Mouse (Mus musculus) lung, postnatal 14 days (tissue): ENCODE measurements at regions not wholly inside any gene's neighbourhood (a gene's known extent, or its start where the extent isn't known, plus 50 kb on each side); places are given as distances from the start of the nearest gene placed in this dataset.
A peak's percentile ranks its signal among the peaks of the same experiment; 100 is the strongest.

ENCODE experiments used
- DNase-seq: peaks from one replicate; pipeline ENCODE4 v3.0.0; 2021

DNA sequence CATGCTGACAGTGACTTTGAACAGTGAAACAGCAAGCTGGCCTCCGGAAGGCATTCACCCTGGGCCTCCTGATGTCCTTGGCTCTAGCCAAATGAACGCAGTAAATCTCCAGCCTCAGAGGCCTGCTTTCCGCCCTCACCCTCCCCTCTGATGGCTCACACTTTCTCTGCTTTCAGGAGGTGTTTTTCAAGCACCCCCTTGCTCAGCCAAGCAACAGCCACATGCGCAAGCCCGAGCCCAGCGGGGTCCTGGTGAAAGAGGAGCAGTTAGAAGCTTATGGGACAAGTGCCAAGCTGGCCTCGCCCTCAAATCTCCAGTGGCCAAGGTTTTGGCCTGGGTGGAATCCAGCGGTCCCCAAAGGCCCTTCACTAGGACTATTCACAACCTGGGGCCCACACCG is 109.6 kb upstream of the Zbtb40 start:
- DNase-seq: no peak

DNA sequence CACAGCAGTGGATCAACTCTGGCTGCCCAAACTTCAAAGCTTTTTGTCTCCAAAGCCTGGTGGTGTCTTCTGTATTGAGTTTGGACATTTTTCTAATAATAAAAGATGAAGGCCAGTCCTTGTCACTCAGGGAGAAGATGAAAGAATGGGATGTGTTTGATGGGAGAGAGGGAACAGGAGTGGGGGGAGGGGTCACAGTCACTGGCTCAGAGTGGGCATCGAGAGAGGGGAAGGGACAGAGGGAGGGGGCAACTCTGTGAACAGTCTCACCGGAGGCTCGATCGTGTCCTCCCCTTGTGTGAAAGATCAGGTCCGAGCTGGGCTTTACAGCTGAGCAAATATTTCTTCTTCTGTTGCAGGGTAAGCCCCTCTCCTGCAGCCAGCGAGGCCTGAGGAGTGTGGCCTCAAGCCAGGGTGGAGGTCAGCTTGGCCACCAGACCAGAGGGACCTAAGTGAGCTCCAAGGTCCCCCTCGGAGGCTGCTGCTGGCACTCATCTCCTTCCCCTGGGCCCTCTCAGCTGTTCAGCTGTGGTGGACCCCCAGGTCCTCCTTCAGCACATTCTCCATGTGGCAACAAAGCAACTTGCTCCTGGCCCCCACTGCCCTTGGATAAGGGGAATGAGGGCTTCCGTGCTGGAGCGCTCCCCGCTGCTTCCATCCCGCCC is 108.0 kb upstream of the Zbtb40 start:
- no peak for DNase-seq

DNA sequence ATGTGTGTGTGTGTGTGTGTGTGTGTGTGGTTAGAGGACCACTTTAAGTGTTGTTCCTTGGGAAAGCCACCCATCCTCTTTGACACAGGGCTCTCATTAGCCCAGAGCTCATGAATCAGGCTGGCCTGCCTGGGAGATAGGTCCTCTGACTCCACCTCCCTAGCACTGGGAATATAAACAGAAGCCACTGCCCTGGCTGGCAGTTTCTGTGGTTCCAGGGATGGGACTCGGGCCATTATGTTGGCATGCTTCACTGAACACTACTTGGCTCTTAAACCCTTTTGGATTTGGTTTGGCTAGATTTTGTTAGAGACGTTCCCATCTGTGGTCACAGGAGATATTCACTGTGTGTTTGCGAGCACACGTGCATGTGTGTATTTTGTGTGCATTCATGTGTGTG is 100.2 kb upstream of the Zbtb40 start:
- DNase-seq: no peak

DNA sequence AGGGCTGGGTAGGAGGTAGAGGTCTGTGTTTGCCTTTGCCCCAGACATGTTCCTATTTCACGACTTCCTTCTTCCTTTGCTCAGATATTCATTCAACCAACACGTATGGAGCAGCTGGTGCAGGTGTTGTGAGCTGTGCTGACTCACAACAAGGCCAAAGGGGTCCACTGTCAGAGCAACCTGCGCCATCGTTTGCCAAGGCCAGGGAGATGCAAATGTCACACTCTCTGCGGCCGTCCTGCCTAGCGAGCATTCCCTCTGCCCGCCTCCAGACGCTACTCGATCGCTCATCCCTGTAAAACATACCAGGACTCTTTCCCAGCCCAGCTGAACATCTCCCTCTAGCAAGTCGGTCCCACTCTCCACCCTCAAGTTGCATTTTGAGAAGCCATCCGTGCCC is 99.2 kb upstream of the Zbtb40 start:
- no peak for DNase-seq

DNA sequence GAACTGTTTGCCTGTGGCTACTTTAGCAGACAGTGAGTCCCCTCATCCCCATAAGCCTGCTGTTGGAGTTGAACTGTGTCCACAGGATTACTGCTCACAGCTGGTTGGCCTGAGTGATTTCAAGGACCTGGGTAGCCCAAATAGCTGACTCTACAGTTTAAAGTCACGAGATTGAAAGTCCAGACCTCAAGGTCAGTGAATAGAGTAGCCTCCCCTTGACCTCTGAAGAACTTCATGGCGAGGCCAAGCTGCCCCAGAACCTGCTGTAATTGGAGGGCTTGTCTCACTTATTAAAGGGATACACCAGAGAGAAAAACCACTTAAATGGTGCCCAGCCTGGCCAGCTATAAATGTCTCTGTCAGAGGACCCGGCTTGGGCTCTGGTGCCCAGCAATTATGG is 97.7 kb upstream of the Zbtb40 start:
- no peak for DNase-seq

DNA sequence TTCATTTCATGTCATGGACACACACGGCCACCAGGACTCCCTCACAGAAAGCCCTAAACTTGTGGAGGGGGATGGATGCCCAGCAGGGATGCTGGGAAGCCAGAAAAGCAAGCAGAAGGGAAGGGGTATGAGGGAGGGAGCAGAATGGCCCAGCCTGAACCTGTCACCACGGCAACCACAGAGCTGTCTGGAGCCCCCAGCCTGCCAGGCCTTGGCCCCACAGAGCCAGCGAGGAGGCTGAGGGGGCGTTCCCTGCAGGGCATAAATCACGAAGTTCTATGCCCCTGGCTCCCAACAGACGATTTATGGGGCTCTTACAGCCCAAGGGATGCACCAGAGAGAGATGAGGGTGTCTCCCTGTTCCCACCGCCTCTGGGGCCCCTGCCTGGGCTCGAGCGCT is 93.7 kb upstream of the Zbtb40 start:
- DNase-seq: no peak

DNA sequence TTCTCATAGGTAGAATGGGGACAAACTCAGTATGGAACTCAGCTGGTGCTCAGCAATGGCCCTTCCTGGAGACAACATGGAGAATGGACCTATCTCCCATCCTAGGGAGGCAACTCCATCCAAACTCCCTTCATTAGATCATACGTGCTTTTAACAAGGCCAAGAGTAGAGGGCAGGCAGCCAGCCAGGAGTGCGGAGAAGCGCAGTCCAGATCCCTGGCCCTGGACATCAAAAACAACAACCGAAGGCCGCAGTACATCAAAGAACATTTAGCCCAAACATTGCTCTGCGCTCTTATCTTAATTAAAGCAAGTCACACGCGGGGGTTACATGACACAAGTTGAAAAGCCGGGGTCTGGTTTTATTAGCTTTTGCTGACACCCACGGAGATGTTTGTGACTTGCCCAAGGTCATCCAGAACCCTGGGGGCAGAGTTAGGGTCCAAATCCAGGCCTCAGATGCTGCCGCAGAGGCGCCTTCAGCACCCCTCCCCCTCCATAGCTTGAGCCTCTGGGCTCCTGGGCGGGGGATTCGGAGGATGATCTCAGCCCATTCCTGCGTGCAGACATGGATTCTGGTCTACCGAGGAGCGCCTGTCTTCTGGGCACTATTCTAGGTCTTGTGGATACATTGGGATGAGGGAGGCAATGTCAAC is 90.6 kb upstream of the Zbtb40 start:
- DNase-seq: no peak

DNA sequence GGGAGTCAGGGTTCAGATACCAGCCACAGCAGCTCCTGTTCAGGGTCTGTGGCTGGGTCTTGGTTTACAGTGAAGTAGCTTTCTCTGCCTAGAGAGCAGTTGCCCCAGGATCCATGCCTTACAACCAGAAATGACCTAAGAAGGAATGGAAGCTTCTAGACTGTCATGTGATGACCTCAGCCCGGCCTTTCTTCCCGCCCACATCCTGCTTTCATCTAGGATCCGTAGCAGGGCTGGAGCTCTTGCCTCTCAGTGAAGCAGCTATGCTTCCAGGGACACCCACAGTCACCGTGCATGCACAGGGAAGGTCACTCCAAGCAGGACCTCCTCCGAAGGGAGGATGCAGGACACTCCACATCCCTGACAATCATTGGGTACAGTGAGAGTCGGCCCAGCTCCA is 89.5 kb upstream of the Zbtb40 start:
- DNase-seq: no peak

DNA sequence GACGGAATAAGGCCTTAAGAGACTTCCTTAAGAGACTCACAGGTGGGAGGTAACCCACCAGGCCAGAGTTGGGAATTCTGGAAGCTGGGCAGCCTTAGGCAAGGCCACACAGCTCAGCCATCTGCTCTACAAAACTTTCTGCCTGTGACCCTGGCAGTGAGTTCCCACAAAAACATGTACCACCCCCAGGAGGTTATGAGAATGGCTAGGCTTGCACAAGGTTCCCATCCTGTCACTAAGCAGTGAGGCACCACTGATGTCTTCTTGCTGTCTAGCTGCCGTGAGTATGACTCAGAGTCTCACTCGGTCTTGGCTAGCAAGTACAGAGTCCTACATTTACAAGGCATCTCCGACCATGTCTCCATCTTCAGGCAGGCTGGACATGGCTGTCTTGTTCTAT is 87.7 kb upstream of the Zbtb40 start:
- no peak for DNase-seq

DNA sequence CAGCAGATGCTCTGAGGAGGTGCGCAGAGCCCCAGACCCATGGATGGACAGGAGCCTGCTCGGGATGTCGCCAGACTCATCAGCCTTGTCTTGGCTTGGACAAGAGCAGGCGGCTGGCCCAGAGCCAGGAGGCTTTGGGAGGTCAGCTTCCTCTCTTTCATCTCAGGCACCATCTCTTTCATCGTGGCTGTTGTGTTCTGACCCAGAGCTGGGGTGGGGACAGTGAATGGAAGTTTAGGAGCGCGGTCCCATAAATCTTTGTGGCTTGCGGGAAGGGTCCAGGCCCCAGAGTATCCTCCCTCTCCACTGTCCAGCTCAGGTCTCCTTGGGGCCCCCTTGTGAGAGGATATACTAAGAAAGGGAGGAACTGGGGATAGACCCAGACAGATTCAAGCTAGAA is 87.2 kb upstream of the Zbtb40 start:
- DNase-seq: peak; percentile 74

DNA sequence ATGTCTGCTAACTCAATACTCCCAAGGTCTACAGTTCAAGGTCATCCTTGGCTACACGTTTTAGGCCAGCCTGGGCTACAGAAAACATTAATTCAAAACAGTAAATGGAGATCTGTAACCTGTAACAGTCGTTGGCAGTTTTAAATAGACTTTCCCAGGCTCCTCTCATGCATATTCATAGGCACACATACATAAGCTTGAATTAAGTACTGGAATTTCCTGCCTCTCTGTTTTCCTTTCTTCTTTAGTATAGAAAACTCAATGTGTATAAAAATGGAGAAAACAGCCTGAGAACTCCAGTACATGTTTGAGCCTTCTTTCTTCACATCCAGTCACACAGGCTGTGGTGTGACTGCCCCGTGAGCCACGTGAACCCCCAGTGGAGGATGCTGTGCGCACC is 86.0 kb upstream of the Zbtb40 start:
- DNase-seq: no peak

DNA sequence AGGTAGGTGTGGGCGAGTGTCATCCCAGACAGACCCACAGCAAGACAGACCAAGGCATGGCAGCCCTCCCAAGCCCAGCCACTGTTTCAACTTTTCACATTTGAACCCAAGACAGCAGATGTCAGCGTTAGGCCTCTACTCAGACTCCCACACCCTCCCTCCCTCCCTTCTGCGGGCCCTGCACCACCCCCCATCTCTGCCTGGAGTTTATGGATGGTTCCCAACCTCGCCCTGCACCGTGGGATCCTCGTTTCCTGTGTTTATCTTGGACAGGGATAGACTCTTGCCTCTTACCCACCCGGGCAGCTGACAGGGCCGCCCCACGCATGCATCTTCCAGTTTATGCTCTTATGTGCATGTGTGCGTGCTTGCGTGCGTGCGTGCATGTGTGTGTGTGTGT is 85.2 kb upstream of the Zbtb40 start:
- peak; percentile 47 for DNase-seq

DNA sequence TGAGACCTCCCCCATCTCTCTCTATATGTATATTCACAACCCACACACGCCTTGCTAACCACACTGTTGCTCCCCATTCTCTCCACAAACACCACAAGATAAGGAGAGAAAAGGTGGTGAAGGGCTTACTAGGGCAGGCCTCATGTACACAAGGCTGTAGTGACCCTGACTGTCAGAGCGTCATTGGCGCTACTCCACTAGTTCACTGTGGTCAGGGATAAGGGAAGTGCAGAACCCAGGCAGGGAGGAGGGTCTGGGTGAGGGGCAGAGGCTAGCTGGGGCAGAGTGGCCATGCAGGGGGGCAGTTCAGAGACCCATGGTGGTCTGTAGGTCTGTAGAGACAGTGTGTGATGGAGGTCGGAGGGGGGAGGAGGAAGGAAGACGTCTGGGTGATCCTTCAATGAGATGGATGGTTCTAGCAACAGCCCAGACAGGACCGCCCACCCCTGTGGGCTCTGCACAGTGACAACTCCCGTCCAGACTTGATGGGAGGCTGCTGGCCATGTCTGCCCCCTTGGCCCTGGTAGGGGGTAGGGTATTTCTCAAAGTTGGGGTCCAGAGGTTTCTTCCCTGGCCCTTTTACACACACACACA is 82.1 kb upstream of the Zbtb40 start:
- DNase-seq: no peak

DNA sequence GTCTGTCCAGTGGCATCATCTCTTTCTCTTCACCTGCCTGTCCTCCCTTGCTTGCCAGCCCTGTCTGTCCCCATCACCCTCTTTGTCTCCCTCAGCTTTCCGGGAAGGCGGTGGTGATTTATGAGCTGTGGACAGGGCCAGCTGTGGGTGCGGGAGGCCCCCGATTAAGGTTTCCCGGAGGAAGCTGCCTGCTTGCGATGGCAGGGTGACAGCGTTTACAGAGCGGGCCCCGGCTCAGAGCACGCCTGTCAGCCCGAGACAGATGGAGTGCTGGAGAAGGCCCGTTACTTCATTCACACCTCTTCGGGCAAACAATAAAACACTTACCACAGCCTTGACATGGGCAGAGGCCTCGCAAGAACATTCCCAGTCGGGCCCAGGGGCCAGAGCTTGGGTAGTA is 79.6 kb upstream of the Zbtb40 start:
- peak; percentile 36 for DNase-seq

DNA sequence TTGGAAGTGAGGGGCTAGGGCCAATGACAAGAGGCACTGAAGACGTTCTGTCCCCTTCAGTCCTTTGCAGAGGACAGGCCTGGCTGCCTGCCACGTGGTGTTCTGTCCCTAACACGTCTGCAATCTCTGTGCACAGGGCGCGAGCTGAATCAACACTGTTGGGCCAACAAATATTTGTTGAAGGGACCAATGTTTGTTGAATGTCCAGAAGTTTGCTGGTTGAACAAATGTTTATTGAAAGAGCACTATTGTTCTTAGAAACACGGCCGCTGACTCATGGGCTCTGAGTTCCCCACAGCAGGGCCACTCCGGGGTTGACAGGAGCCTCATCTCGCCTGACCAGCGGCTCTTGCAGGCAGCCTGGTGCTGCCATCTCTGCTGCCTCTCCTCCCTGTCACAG is 73.1 kb upstream of the Zbtb40 start:
- DNase-seq: peak; percentile 53

DNA sequence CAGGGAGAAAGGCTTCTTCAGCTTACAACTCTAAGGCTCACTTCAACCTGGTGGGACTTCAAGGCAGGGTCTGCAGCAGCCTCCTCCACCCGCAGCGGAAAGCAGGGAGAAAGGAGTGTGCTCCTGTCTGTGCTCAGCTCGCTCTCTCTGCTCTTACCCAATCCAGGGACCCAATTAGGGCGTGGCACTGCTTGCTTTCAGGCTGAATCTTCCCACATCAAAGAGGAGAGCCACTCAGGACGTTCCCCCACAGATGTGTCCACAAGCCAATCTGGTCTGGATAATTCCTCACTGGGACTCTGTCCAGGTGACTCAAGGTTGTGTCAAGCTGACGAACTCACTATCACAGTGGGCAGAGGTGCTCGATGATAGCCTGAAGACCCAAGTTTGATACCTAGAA is 72.0 kb upstream of the Zbtb40 start:
- no peak for DNase-seq

DNA sequence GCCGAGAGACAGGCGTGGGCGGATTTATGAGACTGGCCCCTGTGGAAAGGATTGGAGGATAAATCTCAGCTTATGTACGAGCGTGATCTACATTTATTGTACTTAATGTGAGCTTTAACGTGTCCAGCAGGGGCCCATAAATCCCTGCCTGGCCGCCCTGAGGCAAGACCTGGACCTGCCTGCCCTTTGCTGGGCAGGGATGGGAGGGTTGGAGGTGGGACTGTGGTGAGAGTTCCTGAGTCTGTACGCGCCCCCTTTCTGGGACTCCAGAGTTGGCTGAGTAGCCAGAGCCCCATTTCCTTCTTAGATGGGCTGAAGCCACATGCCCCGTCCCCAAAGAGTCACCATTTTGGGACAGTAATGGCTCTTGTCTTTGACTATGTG is 69.7 kb upstream of the Zbtb40 start:
- no peak for DNase-seq

DNA sequence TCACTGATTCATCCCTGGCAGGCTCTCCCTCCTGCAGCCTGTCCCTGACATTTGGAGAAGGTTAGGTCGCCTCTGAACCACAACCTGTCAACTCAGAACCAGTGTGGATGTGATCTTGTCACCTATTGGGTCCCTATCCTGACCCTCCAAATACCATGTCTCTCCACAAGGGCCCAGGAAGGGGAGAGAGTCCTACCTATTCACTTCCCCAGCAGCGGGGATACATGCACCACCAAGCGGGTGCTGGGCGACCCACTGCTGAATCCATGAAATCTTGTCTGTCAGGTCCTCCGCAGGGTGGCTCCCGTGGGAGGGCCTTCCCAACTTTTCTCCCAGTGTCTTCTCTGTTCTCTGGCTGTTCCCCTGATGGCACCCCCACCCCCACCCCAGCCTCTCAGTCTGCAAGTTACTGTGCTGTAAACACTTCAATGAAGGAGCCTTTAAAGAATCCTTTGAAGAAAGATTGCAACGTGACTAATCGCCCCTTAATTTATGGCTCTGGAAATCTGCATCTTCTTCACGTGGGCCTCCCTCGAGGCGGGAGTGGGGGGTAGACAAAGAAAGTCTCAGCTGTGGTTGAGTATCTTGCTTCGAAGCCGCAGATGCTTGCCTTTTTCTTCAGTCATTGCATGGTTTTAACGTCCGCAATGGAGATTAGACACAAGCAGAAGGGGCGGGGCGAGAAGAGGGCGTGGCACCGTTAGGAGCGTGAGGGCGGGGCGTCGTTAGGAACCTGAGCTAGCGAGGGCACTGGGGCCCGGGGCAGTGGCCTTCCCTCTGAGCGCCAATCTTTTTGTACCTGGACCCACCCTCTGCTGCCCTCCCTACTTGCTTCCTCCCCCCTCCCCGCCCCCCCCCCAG is 69.1 kb upstream of the Zbtb40 start:
- peak; percentile 76 for DNase-seq

DNA sequence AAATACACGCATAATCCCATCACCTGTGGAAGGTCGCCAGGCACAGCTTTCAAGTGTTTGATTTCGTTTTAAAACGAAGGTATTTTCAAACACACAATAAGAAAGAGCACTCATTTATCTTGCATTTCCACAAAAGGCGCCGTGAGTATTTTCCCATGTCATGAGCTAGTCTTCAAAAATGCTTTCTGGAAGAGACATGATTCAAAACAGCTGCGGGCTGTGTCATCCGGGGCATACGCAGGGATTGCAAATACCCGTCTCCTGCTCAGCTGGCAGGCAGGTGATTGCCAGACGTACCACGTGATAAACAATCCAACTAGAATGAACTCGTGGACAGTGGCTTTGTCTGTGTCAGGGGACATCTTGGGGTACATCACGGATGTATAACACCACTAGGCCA is 66.5 kb upstream of the Zbtb40 start:
- no peak for DNase-seq

DNA sequence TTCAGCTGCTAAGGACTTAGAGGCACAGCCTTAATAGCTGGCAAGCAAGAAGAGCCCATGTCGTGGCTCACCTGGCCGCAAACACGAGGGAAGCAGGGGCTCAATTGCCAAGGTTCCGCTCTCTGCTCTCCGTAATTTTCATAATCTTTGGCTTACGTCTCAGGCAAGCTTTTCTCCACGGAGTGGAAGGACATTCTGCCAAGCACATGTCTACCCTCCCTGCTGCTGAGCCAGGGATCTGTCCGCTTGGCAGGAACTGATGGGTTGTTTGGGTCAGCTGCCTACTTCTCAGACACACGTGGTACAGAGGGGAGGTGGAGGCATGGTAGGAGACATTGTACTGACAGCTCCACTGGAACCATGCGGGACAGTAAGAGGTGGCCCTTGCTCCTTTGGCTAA is 61.7 kb upstream of the Zbtb40 start:
- DNase-seq: no peak

DNA sequence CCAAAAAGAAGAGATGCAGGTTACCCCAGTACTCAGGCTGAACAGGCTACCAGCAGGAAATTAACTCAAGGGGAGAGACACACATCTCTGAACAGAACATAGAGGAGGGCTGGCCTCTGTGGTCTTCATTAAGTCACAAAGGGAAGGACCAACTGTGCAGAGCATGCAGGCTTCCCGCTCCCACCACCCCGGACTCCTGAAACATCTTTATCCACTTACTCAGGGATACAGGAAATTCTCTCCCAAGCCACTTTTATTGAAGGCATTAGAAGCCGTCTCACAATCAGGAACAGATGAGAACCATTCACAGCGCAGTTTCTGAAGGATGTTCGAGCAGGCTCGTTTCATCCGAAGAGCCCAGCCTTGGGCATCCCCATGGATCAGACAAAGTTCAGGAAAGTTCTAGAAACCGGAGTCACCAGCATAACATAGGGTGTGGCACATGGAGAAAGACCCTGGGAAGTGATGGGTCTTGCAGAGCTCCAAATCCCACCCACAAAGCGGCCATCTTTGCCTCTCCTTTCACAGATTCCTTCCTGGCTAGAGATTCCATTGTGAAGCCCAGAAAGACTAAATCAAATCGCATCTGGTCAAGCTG is 55.9 kb upstream of the Zbtb40 start:
- DNase-seq: no peak

DNA sequence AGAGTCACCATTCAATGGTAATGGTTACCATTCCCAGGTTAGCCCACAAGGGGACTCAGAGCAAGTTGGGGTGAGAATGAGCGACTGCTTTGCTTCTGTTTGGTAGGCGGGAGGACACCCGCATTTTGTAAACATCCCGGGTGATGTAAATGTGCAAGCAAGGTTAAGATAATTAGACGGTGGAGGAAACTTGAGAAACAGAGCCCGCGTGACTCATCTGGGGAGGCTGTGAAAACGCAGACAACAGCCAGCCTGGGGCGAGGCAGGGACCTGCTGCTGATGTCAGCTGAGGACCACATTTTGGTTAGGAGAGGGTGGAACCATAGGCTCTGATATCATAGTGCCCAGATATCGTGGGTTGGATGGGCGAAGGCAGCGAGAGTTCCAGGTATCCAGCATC is 52.6 kb upstream of the Zbtb40 start:
- no peak for DNase-seq

DNA sequence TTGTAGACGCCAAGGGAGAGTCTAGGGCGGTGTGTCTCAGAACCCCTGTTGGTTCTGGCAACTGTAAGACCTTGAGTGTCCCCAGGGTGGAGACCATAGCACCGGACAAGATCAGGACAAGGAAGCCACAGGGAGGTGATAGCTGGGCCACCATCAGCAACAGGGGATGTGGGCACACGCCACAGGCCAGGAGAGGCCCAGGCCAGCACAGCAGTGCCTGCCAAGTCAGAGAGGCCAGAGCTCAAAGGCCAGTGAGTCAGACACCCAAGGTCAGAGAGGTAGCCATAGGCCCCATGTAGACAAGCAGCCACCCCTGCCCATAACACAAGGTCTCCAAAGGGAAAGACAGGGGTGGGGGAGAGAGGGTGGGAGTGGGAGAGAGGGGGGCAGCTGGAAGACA is 52.2 kb upstream of the Zbtb40 start:
- no peak for DNase-seq
